ENCODE assay signal across 12 mouse cellular contexts in the genomic region with DNA sequence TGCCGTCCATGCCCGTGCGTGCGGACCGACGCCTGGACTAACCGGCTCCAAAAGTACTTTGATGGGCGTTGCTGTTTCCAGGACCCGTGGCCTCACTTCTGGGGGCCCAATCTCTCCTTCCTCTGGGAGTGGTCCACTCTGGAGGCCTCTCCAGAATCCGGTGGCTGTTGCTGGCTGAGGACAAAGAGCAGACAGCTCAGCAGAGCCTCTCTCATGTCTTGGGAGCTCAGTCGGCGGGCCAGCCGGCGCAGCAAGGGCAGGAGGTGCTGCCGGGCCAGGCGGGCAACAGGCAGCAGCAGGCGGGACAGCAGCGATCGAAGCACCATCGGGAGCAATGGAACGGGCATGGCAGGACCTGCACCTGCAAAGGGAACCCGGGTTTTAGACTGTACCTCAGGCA. TPM values are rescaled to one million over a fixed set of nuclear protein-coding genes. Genes with fewer than 3 reads are reported as not detected.
DNase-seq lines count a peak whose midpoint lies in the region; ATAC-seq lines count a peak whose summit lies in the region.
"Had no signal": no experiment of that assay in that cellular context is flagged by ENCODE, and none has a peak within 500 bp of the region (broad histone marks: within the 10 kb centered on the region; RNA-seq: fewer than 3 reads in every experiment).

No protein-coding gene starts in this region.

- H3K36me3 ChIP-seq in heart, embryonic 10.5 days: no peaks in the 10 kb centered on the region
- no peaks in the 10 kb centered on the region for H3K36me3 ChIP-seq in midbrain, embryonic 10.5 days
- H3K36me3 ChIP-seq in midbrain, embryonic 15.5 days (replicated peaks): no peaks in the 10 kb centered on the region
- H3K36me3 ChIP-seq in intestine, embryonic 15.5 days: no peaks in the 10 kb centered on the region
- H3K36me3 ChIP-seq in neural tube, embryonic 11.5 days (ENCODE audit: control insufficient read depth, insufficient read depth, low read length): no peaks in the 10 kb centered on the region

- H3K9me3 ChIP-seq in heart, embryonic 10.5 days: no peaks in the 10 kb centered on the region
- H3K9me3 ChIP-seq in midbrain, embryonic 10.5 days (replicated peaks): no peaks in the 10 kb centered on the region
- no peaks in the 10 kb centered on the region for H3K9me3 ChIP-seq in midbrain, embryonic 15.5 days
- H3K9me3 ChIP-seq in intestine, embryonic 15.5 days: no peaks in the 10 kb centered on the region
- no peaks in the 10 kb centered on the region for H3K9me3 ChIP-seq in neural tube, embryonic 11.5 days (ENCODE audit: control insufficient read depth, low read length)
- H3K9me3 ChIP-seq: megakaryocyte, embryonic 14.5 days had no signal

- H3K27me3 ChIP-seq in heart, embryonic 10.5 days (ENCODE audit: insufficient read depth, poor library complexity, severe bottlenecking): peaks cover 34% of the 10 kb centered on the region
- H3K27me3 ChIP-seq in midbrain, embryonic 10.5 days (ENCODE audit: low read depth, poor library complexity, severe bottlenecking): peaks cover 66% of the 10 kb centered on the region
- peaks cover 27% of the 10 kb centered on the region for H3K27me3 ChIP-seq in midbrain, embryonic 15.5 days (replicated peaks)
- H3K27me3 ChIP-seq in intestine, embryonic 15.5 days (replicated peaks): no peaks in the 10 kb centered on the region; the same call in 1 of the 2 replicates
- H3K27me3 ChIP-seq in neural tube, embryonic 11.5 days (ENCODE audit: control insufficient read depth, insufficient read depth, low read length): peaks cover 22% of the 10 kb centered on the region

- H3K27ac ChIP-seq in heart, embryonic 10.5 days: peak overlapping the region; percentile 87
- peak overlapping the region; percentile 65 for H3K27ac ChIP-seq in midbrain, embryonic 10.5 days (replicated peaks)
- H3K27ac ChIP-seq in midbrain, embryonic 15.5 days: no peak overlapping the region
- no peak overlapping the region; the same call in 1 of the 2 replicates for H3K27ac ChIP-seq in intestine, embryonic 15.5 days
- H3K27ac ChIP-seq in neural tube, embryonic 11.5 days (ENCODE audit: low read depth, low read length): no peak overlapping the region
- H3K27ac ChIP-seq: layer of hippocampus, adult 2 months had no signal

- no peak overlapping the region for H3K4me2 ChIP-seq in midbrain, embryonic 15.5 days
- peak overlapping the region; percentile 41 for H3K4me2 ChIP-seq in intestine, embryonic 15.5 days (replicated peaks)
- peak overlapping the region; percentile 7; the same call in 1 of the 2 replicates for H3K4me2 ChIP-seq in neural tube, embryonic 11.5 days (ENCODE audit: low read depth)

- WGBS in heart, embryonic 10.5 days: 5% methylated on average over 22 of the region's 22 CpGs
- 12% methylated on average over 22 of the region's 22 CpGs for WGBS in midbrain, embryonic 10.5 days
- 15% methylated on average over 22 of the region's 22 CpGs for WGBS in midbrain, embryonic 15.5 days
- 20% methylated on average over 22 of the region's 22 CpGs for WGBS in intestine, embryonic 15.5 days
- 12% methylated on average over 22 of the region's 22 CpGs for WGBS in neural tube, embryonic 11.5 days

- intact Hi-C loops in heart, postnatal 36 days (cut with DNase I): no loop called here

- no peak for DNase-seq in heart, embryonic 10.5 days (ENCODE audit: low spot score)
- DNase-seq in heart, postnatal 36 days: no peak
- no peak for DNase-seq in midbrain, embryonic 10.5 days (ENCODE audit: low spot score)
- DNase-seq in neural tube, embryonic 11.5 days (ENCODE audit: low spot score): peak; percentile 19
- DNase-seq in cerebellum, adult 18-20 months: no peak
- DNase-seq: cerebellum, adult 11-12 months had no signal

- no peak for ATAC-seq in midbrain, embryonic 15.5 days (replicated peaks)
- ATAC-seq in intestine, embryonic 15.5 days: peak; percentile 26
- ATAC-seq in neural tube, embryonic 11.5 days (ENCODE audit: insufficient read depth, low FRiP score, low TSS enrichment): no peak
- ATAC-seq in inflammation-experienced regulatory T-cells, adult 6 months: no peak

- peak overlapping the region; percentile 41 for H3K4me3 ChIP-seq in heart, embryonic 10.5 days
- peak overlapping the region; percentile 26 for H3K4me3 ChIP-seq in midbrain, embryonic 10.5 days
- no peak overlapping the region for H3K4me3 ChIP-seq in midbrain, embryonic 15.5 days
- H3K4me3 ChIP-seq in intestine, embryonic 15.5 days (replicated peaks): 0 out of 2 replicates have a peak overlapping the region, but pooled peaks have one; percentile 1
- H3K4me3 ChIP-seq in neural tube, embryonic 11.5 days (ENCODE audit: low read depth, low read length): no peak overlapping the region
- H3K4me3 ChIP-seq: layer of hippocampus, adult 2 months; megakaryocyte, embryonic 14.5 days had no signal

- H3K9ac ChIP-seq in midbrain, embryonic 15.5 days: no peak overlapping the region
- H3K9ac ChIP-seq in intestine, embryonic 15.5 days: 0 out of 2 replicates have a peak overlapping the region, but pooled peaks have one; percentile 20
- H3K9ac ChIP-seq in neural tube, embryonic 11.5 days (ENCODE audit: low read length): 0 out of 2 replicates have a peak overlapping the region, but pooled peaks have one; percentile 24

- peaks cover 48% of the 10 kb centered on the region for H3K4me1 ChIP-seq in heart, embryonic 10.5 days
- peaks cover 52% of the 10 kb centered on the region for H3K4me1 ChIP-seq in midbrain, embryonic 10.5 days
- H3K4me1 ChIP-seq in midbrain, embryonic 15.5 days: peaks cover 7% of the 10 kb centered on the region
- peaks cover 48% of the 10 kb centered on the region for H3K4me1 ChIP-seq in intestine, embryonic 15.5 days (replicated peaks)
- peaks cover 18% of the 10 kb centered on the region for H3K4me1 ChIP-seq in neural tube, embryonic 11.5 days (ENCODE audit: control insufficient read depth, insufficient read depth, low read length)

RNA-seq across cellular contexts. Expression of gene Mymx, which starts 0.6 kb away (rescaled TPM):
- polyA plus RNA-seq in heart, embryonic 10.5 days (2016; fragmentation: Nextera tagmentation; extraction: Ambion mirVana): 0.31 and 0.41 TPM in 2 replicates
- total RNA-seq in heart, postnatal 36 days (2021): not detected
- 0.21 and 0.39 TPM in 2 replicates for polyA plus RNA-seq in midbrain, embryonic 10.5 days (2016; fragmentation: Nextera tagmentation; extraction: Ambion mirVana)
- not detected in 2 replicates for polyA plus RNA-seq in midbrain, embryonic 15.5 days (2015; fragmentation: Nextera tagmentation; extraction: Ambion mirVana)
- 0.43 and 0.54 TPM in 2 replicates for polyA plus RNA-seq in intestine, embryonic 15.5 days (2015; fragmentation: Nextera tagmentation; extraction: Ambion mirVana)
- polyA plus RNA-seq in neural tube, embryonic 11.5 days (2014; fragmentation: Nextera tagmentation; extraction: Ambion mirVana): 4.8 and 5.3 TPM in 2 replicates
- polyA plus RNA-seq in inflammation-experienced regulatory T-cells, adult 6 months (2017; shearing (Covaris generic)): not detected
- total RNA-seq: layer of hippocampus, adult 2 months had no signal
- polyA plus RNA-seq: frontal cortex, adult 2 months had no signal

RNA-seq across cellular contexts. Expression of gene Slc29a1, which starts 1.9 kb away (rescaled TPM):
- 75.0 and 75.1 TPM in 2 replicates for polyA plus RNA-seq in heart, embryonic 10.5 days (2016; fragmentation: Nextera tagmentation; extraction: Ambion mirVana)
- 10 to 100 TPM; 66.7 to 73.5 TPM for total RNA-seq in heart, postnatal 36 days (2021)
- 62.9 and 70.6 TPM in 2 replicates for polyA plus RNA-seq in midbrain, embryonic 10.5 days (2016; fragmentation: Nextera tagmentation; extraction: Ambion mirVana)
- polyA plus RNA-seq in midbrain, embryonic 15.5 days (2015; fragmentation: Nextera tagmentation; extraction: Ambion mirVana): 30.7 and 33.0 TPM in 2 replicates
- 80.0 and 85.4 TPM in 2 replicates for polyA plus RNA-seq in intestine, embryonic 15.5 days (2015; fragmentation: Nextera tagmentation; extraction: Ambion mirVana)
- polyA plus RNA-seq in neural tube, embryonic 11.5 days (2014; fragmentation: Nextera tagmentation; extraction: Ambion mirVana): 44.1 and 48.7 TPM in 2 replicates
- polyA plus RNA-seq in inflammation-experienced regulatory T-cells, adult 6 months (2017; shearing (Covaris generic)): 100 to 1,000 TPM in 2 of 3 experiments, 10 to 100 TPM in 1; 72.2 to 131 (median 109) TPM

RNA-seq across cellular contexts. Expression of gene Hsp90ab1, which starts 28.3 kb away (rescaled TPM):
- 1,633 and 1,893 TPM in 2 replicates for polyA plus RNA-seq in heart, embryonic 10.5 days (2016; fragmentation: Nextera tagmentation; extraction: Ambion mirVana)
- total RNA-seq in heart, postnatal 36 days (2021): 1,000 to 10,000 TPM; 1,126 to 1,337 TPM
- polyA plus RNA-seq in midbrain, embryonic 10.5 days (2016; fragmentation: Nextera tagmentation; extraction: Ambion mirVana): 1,780 and 2,044 TPM in 2 replicates
- 1,488 and 1,537 TPM in 2 replicates for polyA plus RNA-seq in midbrain, embryonic 15.5 days (2015; fragmentation: Nextera tagmentation; extraction: Ambion mirVana)
- polyA plus RNA-seq in intestine, embryonic 15.5 days (2015; fragmentation: Nextera tagmentation; extraction: Ambion mirVana): 1,578 and 1,609 TPM in 2 replicates
- 1,725 and 1,823 TPM in 2 replicates for polyA plus RNA-seq in neural tube, embryonic 11.5 days (2014; fragmentation: Nextera tagmentation; extraction: Ambion mirVana)
- polyA plus RNA-seq in inflammation-experienced regulatory T-cells, adult 6 months (2017; shearing (Covaris generic)): 1,000 to 10,000 TPM in 1 of 3 experiments, 100 to 1,000 TPM in 2; 939 to 1,028 (median 983) TPM

RNA-seq across cellular contexts. Expression of gene Slc35b2, which starts 37.7 kb away (rescaled TPM):
- 107 and 118 TPM in 2 replicates for polyA plus RNA-seq in heart, embryonic 10.5 days (2016; fragmentation: Nextera tagmentation; extraction: Ambion mirVana)
- total RNA-seq in heart, postnatal 36 days (2021): 10 to 100 TPM; 27.6 to 32.7 TPM
- 122 and 124 TPM in 2 replicates for polyA plus RNA-seq in midbrain, embryonic 10.5 days (2016; fragmentation: Nextera tagmentation; extraction: Ambion mirVana)
- polyA plus RNA-seq in midbrain, embryonic 15.5 days (2015; fragmentation: Nextera tagmentation; extraction: Ambion mirVana): 85.5 and 93.4 TPM in 2 replicates
- polyA plus RNA-seq in intestine, embryonic 15.5 days (2015; fragmentation: Nextera tagmentation; extraction: Ambion mirVana): 124 and 128 TPM in 2 replicates
- 101 and 106 TPM in 2 replicates for polyA plus RNA-seq in neural tube, embryonic 11.5 days (2014; fragmentation: Nextera tagmentation; extraction: Ambion mirVana)
- polyA plus RNA-seq in inflammation-experienced regulatory T-cells, adult 6 months (2017; shearing (Covaris generic)): 10 to 100 TPM; 30.2 to 38.1 (median 32.6) TPM

RNA-seq across cellular contexts. Expression of gene Nfkbie, which starts 45.8 kb away (rescaled TPM):
- polyA plus RNA-seq in heart, embryonic 10.5 days (2016; fragmentation: Nextera tagmentation; extraction: Ambion mirVana): 2.8 and 3.7 TPM in 2 replicates
- 1 to 10 TPM; 1.4 to 1.5 TPM for total RNA-seq in heart, postnatal 36 days (2021)
- polyA plus RNA-seq in midbrain, embryonic 10.5 days (2016; fragmentation: Nextera tagmentation; extraction: Ambion mirVana): 8.6 and 9.2 TPM in 2 replicates
- 3.5 and 5.3 TPM in 2 replicates for polyA plus RNA-seq in midbrain, embryonic 15.5 days (2015; fragmentation: Nextera tagmentation; extraction: Ambion mirVana)
- polyA plus RNA-seq in intestine, embryonic 15.5 days (2015; fragmentation: Nextera tagmentation; extraction: Ambion mirVana): 4.8 and 4.9 TPM in 2 replicates
- polyA plus RNA-seq in neural tube, embryonic 11.5 days (2014; fragmentation: Nextera tagmentation; extraction: Ambion mirVana): 6.9 and 7.0 TPM in 2 replicates
- polyA plus RNA-seq in inflammation-experienced regulatory T-cells, adult 6 months (2017; shearing (Covaris generic)): 10 to 100 TPM; 35.1 to 44.1 (median 43.1) TPM

Comparison
In these comparisons a context has a peak if more than half of its experiments do, and no peak if none do; other contexts are left out.
1. H3K27ac ChIP-seq: peak in heart, embryonic 10.5 days (single experiment) and midbrain, embryonic 10.5 days (single experiment); none in midbrain, embryonic 15.5 days (single experiment), intestine, embryonic 15.5 days (single experiment) and neural tube, embryonic 11.5 days (single experiment).
2. H3K4me3 ChIP-seq: peak in heart, embryonic 10.5 days (single experiment), midbrain, embryonic 10.5 days (single experiment) and intestine, embryonic 15.5 days (single experiment); none in midbrain, embryonic 15.5 days (single experiment) and neural tube, embryonic 11.5 days (single experiment).